Mouse (Mus musculus) hindbrain, embryonic 16.5 days (tissue): ENCODE measurements around the gene Rspo3. TPM values are rescaled to one million over a fixed set of nuclear protein-coding genes. Genes with fewer than 3 reads are reported as not detected.

Experiments used
- ATAC-seq: fragments of 200-750 bp; cut with Nextera tagmentation; 2 replicates; pipeline ENCODE4 v1.8.0; 2017; ENCODE audit warnings: moderate TSS enrichment, moderate library complexity
- H3K27ac ChIP-seq: fragments of 300-500 bp; sonication (generic); 2 replicates; pipeline ENCODE4 v1.5.1; 2014; ENCODE audit warnings: low read depth, mild to moderate bottlenecking, control low read depth, low read length, moderate library complexity
- H3K27me3 ChIP-seq: fragments of 300-500 bp; sonication (generic); replicated peaks from 2 replicates; pipeline ENCODE4 v1.6.1; 2014; ENCODE audit warnings: low read length; ENCODE audit not compliant: control insufficient read depth, insufficient read depth
- H3K36me3 ChIP-seq: fragments of 300-500 bp; sonication (generic); 2 replicates; pipeline ENCODE4 v1.6.1; 2014; ENCODE audit warnings: mild to moderate bottlenecking, low read length, moderate library complexity, mixed read lengths; ENCODE audit not compliant: control insufficient read depth, insufficient read depth
- H3K4me1 ChIP-seq: fragments of 300-500 bp; sonication (generic); 2 replicates; pipeline ENCODE4 v1.6.1; 2014; ENCODE audit warnings: low read depth, low read length; ENCODE audit not compliant: control insufficient read depth, insufficient read depth
- H3K4me2 ChIP-seq: fragments of 300-500 bp; sonication (generic); 2 replicates; pipeline ENCODE4 v1.6.1; 2014; ENCODE audit warnings: mild to moderate bottlenecking, low read length, control low read depth, moderate library complexity
- H3K4me3 ChIP-seq: fragments of 300-500 bp; sonication (generic); 2 replicates; pipeline ENCODE4 v1.5.1; 2014; ENCODE audit warnings: mild to moderate bottlenecking, low read length, control low read depth, moderate library complexity
- H3K9ac ChIP-seq: fragments of 300-500 bp; sonication (generic); 2 replicates; pipeline ENCODE4 v1.6.1; 2014; ENCODE audit warnings: low read depth, mild to moderate bottlenecking, control low read depth, low read length, moderate library complexity
- H3K9me3 ChIP-seq: fragments of 300-500 bp; sonication (generic); 2 replicates; pipeline ENCODE4 v1.6.1; 2014; ENCODE audit warnings: mild to moderate bottlenecking, low read length, moderate library complexity; ENCODE audit not compliant: control insufficient read depth
- WGBS: fragments of 180-500 bp; shearing (Covaris S2); extraction: QIAGEN DNeasy Blood & Tissue Kit; methylation state at CpG from one replicate; pipeline ENCODE4 v1.1.7; 2014; 5-methylcytosine and 5-hydroxymethylcytosine counted together
- polyA plus RNA-seq: library from polyadenylated mRNA; unstranded; fragments of >200 nt; fragmentation: Nextera tagmentation; extraction: Ambion mirVana; gene quantifications from 2 replicates; pipeline ENCODE4 v1.2.1, GENCODE M21; 2015

The Rspo3 gene
- polyA plus RNA-seq, 1 experiment from 2014 or later = 2.0 TPM

DNA sequence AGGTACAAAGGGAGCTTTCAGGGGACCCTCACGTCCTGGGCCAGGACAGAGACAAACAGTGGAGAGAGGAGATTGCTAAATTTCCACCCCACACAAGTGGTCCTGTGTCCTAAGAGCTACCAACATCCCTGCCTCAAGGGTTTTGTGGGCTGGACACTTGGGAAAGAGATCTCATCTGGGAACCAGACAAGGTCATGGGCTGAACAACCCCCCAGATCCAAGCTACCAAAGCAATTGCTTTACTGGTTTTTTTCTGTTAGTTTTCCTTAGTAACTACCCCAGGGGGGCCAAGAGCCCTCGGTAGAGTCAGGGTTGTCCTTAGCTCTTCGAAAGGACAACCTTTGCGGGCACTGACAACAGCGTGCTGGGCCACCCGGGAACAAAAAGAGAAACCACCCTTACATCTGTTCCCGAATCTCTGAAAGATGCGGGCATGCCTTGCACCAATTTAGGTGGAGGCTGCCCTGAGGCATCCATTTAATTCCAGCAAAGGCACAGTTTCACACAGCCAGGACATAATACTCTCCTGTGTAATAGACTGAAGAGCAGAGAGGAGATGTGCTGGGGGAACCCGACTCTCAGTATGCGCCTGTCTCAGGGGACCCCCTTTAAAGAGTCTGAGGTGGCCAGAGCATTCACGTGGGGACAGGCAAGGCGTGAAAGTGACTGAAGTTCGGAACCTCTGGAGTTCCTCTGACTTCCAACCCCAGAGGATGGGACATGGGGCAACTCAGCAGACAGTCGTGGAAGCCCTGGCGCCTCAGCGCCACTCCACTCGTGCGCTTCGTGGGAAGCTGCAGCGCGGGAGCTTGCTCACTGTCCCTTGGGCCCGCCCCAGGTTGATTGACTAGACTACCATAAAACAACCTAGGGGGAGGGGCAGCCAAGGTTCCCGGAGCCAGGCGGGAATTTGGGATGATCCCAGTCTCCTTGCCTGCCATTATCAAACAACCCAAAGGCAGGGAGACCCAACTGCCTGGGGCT, 1.5 kb downstream of the Rspo3 start:
- H3K9ac ChIP-seq = peak overlapping the region; percentile 58; the same call in 1 of the 2 replicates
- H3K4me3 ChIP-seq = peak overlapping the region; percentile 62
- peak; percentile 38 for ATAC-seq
- peaks cover 26% of the 10 kb centered on the region for H3K4me1 ChIP-seq
- H3K36me3 ChIP-seq = no peaks in the 10 kb centered on the region
- H3K27me3 ChIP-seq = peaks cover 9% of the 10 kb centered on the region
- WGBS = 1% methylated on average over 23 of the region's 24 CpGs
- no peaks in the 10 kb centered on the region for H3K9me3 ChIP-seq
- no peak overlapping the region for H3K27ac ChIP-seq
- H3K4me2 ChIP-seq = peak overlapping the region; percentile 98

- Histone ChIP-seq H3K4me2 (peak overlapping the region; percentile 98), H3K9me3 (no peaks in the 10 kb centered on the region), H3K4me1 (peaks cover 26% of the 10 kb centered on the region), H3K4me3 (peak overlapping the region; percentile 62), H3K36me3 (no peaks in the 10 kb centered on the region), H3K27ac (no peak overlapping the region), H3K9ac (peak overlapping the region; percentile 0; the same call in 1 of the 2 replicates), H3K27me3 (peaks cover 9% of the 10 kb centered on the region)
- ATAC-seq = peak; percentile 85
- under 1% methylated on average over 30 of the region's 30 CpGs for WGBS
Measured at GRCm38 (mm10) chr10:29532821-29533715, 2.6 kb downstream of the Rspo3 start.

- WGBS = 95% methylated on average over 1 of the region's 1 CpGs
- ATAC-seq = no peak
- H3K4me3 ChIP-seq = no peak overlapping the region
Measured at GRCm38 (mm10) chr10:29513563-29513962, 22.1 kb downstream of the Rspo3 start.

GRCm38 (mm10) chr10:29508167-29508566, 27.5 kb downstream of the Rspo3 start:
- Histone ChIP-seq H3K4me2 (no peak overlapping the region), H3K9ac (no peak overlapping the region), H3K36me3 (no peaks in the 10 kb centered on the region), H3K4me3 (no peak overlapping the region), H3K27ac (no peak overlapping the region), H3K9me3 (no peaks in the 10 kb centered on the region), H3K27me3 (no peaks in the 10 kb centered on the region), H3K4me1 (no peaks in the 10 kb centered on the region)
- 97% methylated on average over 2 of the region's 2 CpGs for WGBS
- ATAC-seq = no peak

More at GRCm38 (mm10) chr10:29513563-29513962, 22.1 kb downstream of the Rspo3 start:
- Histone ChIP-seq H3K9ac (no peak overlapping the region), H3K9me3 (no peaks in the 10 kb centered on the region), H3K36me3 (no peaks in the 10 kb centered on the region), H3K27me3 (no peaks in the 10 kb centered on the region), H3K4me1 (no peaks in the 10 kb centered on the region), H3K4me2 (no peak overlapping the region), H3K27ac (no peak overlapping the region)

DNA sequence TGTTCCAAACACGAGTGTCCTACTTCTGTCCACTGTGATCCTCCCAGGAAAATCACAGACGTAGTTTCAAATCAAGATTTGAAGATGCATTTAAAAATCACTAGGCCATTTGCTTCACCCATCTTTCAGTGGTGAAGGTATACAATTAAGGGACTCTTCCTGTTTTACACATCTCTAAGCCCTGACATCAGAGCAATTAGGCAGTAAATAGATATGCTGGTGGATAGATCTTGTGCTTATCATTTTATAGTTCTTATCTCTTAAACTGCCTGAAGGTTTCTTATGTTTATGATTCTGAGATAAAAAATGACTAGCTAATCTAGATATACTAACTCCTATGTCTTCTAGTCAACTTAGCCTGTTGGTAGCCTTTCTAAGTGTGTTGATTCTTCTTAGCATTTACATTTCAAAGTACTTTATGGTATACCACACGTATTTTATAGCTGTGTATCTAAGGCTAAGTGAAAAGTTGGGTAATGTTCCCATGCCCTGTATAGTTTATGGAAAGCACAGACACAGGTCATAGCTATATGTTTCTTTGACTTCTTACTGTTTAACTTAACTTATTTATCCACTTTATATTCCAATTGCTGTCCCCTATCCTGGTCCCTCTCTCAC, 38.4 kb downstream of the Rspo3 start:
- Histone ChIP-seq H3K27ac (no peak overlapping the region), H3K4me3 (no peak overlapping the region), H3K36me3 (no peaks in the 10 kb centered on the region), H3K4me2 (no peak overlapping the region), H3K27me3 (no peaks in the 10 kb centered on the region), H3K4me1 (no peaks in the 10 kb centered on the region), H3K9me3 (no peaks in the 10 kb centered on the region), H3K9ac (no peak overlapping the region)
- no peak for ATAC-seq
- 80% methylated on average over 3 of the region's 3 CpGs for WGBS

DNA sequence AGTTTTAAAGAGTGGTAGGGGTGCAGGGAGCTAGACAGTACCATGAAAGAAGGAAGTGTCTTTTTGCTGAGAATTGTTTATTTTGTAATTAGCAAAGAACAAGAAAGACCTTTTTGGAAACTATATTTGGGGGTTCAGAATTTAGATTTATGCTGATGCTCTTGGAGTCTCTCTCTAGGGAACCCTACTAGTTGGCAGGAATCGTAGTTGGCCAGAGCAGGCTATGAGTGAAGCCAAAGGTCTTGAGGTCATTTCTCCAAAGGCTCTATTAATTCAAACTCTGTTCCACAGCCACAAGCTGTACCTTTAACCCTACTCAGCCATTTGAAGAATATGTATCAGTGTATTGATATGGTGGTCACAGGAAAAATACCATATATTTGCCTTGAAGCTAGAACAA, 41.7 kb downstream of the Rspo3 start:
- Histone ChIP-seq H3K36me3 (no peaks in the 10 kb centered on the region), H3K27me3 (no peaks in the 10 kb centered on the region), H3K27ac (no peak overlapping the region), H3K9ac (no peak overlapping the region), H3K4me2 (no peak overlapping the region), H3K4me1 (no peaks in the 10 kb centered on the region), H3K4me3 (no peak overlapping the region), H3K9me3 (no peaks in the 10 kb centered on the region)
- WGBS = 73% methylated on average over 1 of the region's 1 CpGs
- ATAC-seq = no peak

- H3K9ac ChIP-seq = no peak overlapping the region
- no peak overlapping the region for H3K4me2 ChIP-seq
- no peaks in the 10 kb centered on the region for H3K27me3 ChIP-seq
- H3K4me1 ChIP-seq = no peaks in the 10 kb centered on the region
- 52% methylated on average over 1 of the region's 1 CpGs for WGBS
- H3K4me3 ChIP-seq = no peak overlapping the region
- H3K27ac ChIP-seq = no peak overlapping the region
- H3K36me3 ChIP-seq = no peaks in the 10 kb centered on the region
- H3K9me3 ChIP-seq = no peaks in the 10 kb centered on the region
- no peak for ATAC-seq
Measured at GRCm38 (mm10) chr10:29480945-29481344, 54.7 kb downstream of the Rspo3 start.

DNA sequence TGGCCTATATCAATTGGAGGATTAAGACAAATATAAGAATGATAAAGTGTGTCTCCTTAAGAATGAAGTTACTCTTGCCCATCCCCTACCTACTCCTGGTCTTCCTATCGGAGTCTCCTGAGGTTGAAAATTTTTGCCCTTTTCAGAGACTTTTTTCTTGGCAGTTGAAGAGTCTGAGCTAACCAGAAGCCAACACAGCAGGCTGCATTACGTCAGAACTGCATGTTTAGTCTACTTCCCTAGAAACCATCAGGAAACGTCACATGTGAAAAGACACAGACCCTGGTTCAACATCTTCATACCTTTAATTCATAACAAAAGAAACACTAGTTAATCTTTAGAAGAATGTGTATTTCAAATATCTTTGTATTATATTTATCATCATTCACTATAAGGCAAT, 56.3 kb downstream of the Rspo3 start:
- H3K4me1 ChIP-seq = no peaks in the 10 kb centered on the region
- WGBS = 69% methylated on average over 3 of the region's 3 CpGs
- no peak for ATAC-seq
- no peaks in the 10 kb centered on the region for H3K9me3 ChIP-seq
- no peak overlapping the region for H3K4me3 ChIP-seq
- H3K27me3 ChIP-seq = no peaks in the 10 kb centered on the region
- no peaks in the 10 kb centered on the region for H3K36me3 ChIP-seq
- H3K4me2 ChIP-seq = no peak overlapping the region
- no peak overlapping the region for H3K9ac ChIP-seq
- no peak overlapping the region for H3K27ac ChIP-seq
